Mouse (Mus musculus) left cerebral cortex, adult 18-20 months (tissue): ENCODE data around the gene Vwf. TPM values are rescaled to one million over a fixed set of nuclear protein-coding genes. Genes with fewer than 3 reads are reported as not detected.
A peak's percentile ranks its signal among the peaks of the same experiment; 100 is the strongest.

Source experiments
- DNase-seq, 2 experiments: peaks; one replicate each; pipeline ENCODE4 v3.0.0; 2021 to 2022; ENCODE audit warnings: low spot score in 2 of 2, mixed read lengths in 1 of 2
- total RNA-seq, 2 experiments: library from RNA; stranded (reverse); gene quantifications; 2 replicates each; pipeline ENCODE4 v1.2.3; 2021

Gene Vwf
- total RNA-seq, 2 experiments from 2014 or later, result 14.8 to 24.1 TPM

GRCm38 (mm10) chr6:125540826-125541225 is 5.7 kb upstream of the Vwf start:
- no peak for DNase-seq

GRCm38 (mm10) chr6:125541296-125541695 is 5.3 kb upstream of the Vwf start:
- no peak for DNase-seq

GRCm38 (mm10) chr6:125548406-125548805 is 1.8 kb downstream of the Vwf start:
- DNase-seq, result no peak

DNA sequence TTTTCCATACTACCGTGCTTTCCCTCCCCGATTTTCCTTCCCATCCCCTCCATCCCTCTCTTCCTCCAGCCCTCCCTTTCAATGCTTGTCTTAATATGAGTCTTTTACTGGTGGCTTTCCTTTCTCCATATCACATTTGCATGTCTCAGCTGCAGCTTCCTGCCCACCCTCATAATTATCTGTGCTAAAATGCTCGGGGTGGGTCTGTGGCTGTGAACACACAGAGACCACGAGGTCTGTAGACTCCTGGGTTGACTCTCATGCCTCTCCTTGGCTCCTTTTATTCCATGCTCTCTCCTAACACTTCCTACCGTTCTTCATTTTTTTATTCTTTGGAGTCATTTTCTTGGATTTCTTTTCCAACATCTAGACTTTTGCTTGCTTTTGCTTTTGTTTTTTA is 3.6 kb downstream of the Vwf start:
- DNase-seq, result no peak

- no peak for DNase-seq
Observed at GRCm38 (mm10) chr6:125552760-125553159, 6.2 kb downstream of the Vwf start.

DNA sequence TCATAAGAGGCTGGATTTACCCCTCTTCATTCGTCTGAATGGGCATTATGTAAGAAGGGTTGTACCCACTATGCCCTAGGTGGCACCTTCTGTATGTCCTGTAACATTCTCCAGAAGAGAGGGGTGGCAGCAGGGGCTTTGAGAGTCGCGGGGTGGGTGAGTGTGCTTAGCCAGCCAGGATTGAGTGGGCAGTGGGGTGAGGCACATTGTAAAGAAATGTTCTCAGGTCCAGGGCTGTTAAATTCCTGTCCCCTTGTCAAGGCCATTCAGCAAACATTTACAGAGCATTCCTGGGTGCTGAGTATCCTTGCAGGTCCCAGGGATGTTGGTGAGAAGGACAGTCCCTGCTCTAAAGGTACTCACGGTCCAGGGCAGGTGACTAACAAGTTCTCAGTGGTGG is 7.0 kb downstream of the Vwf start:
- DNase-seq, result no peak

- no peak for DNase-seq
Observed at GRCm38 (mm10) chr6:125558831-125559230, 12.3 kb downstream of the Vwf start.

- DNase-seq, result no peak
Observed at GRCm38 (mm10) chr6:125561031-125561430, 14.5 kb downstream of the Vwf start.

DNA sequence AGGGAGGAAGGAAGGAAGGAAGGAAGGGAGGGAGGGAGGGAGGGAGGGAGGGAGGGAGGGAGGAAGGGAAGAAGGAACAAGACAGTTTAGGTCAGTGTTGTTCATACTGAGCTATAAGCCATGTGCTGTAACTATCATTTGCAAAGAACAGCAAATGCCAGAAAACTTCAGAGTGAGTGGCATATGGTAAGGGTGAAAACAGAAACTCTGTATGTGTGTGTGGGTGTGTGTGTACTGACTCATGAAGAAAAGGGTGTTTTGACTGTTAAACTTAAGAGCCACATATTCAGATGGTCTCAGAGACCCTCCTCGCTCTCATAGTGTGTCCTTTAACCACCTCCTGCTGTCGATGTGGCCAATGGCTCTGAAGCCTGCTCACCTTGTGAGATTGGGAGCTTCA is 14.9 kb downstream of the Vwf start:
- DNase-seq, result peak in 1 of 2 experiments; percentile 6

- DNase-seq, result no peak
Observed at GRCm38 (mm10) chr6:125564812-125565281, 18.3 kb downstream of the Vwf start.

GRCm38 (mm10) chr6:125565326-125565725 is 18.8 kb downstream of the Vwf start:
- DNase-seq, result no peak

DNA sequence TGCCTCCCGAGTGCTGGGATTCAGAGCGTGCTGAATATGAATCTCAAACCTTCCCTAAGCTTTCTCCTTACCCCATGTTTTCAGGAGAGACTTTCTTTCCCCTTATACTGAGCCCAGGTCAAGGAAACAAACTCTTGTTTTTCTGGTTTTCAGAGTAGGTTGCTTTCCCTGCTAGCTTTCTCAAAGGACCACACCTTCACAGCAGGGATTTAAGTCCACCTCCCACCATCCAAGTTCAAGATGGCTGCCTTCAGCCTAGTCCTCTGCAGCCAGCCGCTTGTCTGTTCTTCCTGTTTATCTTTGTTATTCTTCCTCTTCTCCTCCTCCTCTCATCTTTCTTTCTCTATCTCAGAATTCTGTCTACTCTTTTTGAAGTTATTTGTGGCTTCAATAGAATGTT is 20.1 kb downstream of the Vwf start:
- no peak for DNase-seq

DNA sequence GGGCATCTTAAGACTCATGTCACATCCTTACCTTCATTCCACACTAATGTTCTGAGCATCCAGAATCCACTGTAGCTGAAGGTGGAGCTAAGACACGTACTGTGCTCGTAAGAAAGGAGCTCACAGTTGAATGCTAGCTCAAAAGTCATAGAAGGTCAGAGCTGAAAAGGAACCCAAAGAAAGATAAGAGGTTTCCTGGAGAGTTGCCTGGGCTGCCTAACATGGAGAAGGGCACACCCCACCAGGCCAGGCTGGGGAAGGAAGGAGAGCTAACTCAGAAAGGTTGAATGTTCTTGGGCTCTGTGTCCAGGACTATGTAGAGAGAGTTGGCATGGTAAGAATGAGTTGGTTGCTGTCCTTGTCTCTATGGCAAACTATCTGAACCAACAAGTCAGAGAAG is 21.8 kb downstream of the Vwf start:
- no peak for DNase-seq

GRCm38 (mm10) chr6:125572291-125573188 is 26.0 kb downstream of the Vwf start:
- DNase-seq, result peak; percentile 43 to 56

- DNase-seq, result peak; percentile 15 to 28
Observed at GRCm38 (mm10) chr6:125573189-125573928, 26.8 kb downstream of the Vwf start.

- DNase-seq, result no peak
Observed at GRCm38 (mm10) chr6:125575080-125575479, 28.5 kb downstream of the Vwf start.

DNA sequence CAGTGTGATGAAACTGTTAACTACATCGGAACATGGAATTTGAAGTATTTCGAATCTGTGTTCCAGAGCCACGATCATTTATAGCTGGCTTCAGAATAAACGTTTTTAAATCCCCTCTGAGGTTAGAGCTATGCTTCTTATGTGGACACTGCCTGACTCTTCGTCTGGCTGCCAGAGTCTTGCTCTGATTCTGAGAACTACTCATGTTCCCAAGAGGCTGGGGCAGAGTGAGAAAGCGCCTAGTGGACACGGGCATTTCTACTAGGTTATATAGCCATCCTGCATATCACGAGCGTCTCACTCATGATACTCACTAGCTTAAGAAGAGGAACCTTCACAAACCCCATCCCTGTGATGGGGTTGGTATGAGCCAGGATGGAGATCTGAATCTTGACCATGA is 30.7 kb downstream of the Vwf start:
- no peak for DNase-seq

DNA sequence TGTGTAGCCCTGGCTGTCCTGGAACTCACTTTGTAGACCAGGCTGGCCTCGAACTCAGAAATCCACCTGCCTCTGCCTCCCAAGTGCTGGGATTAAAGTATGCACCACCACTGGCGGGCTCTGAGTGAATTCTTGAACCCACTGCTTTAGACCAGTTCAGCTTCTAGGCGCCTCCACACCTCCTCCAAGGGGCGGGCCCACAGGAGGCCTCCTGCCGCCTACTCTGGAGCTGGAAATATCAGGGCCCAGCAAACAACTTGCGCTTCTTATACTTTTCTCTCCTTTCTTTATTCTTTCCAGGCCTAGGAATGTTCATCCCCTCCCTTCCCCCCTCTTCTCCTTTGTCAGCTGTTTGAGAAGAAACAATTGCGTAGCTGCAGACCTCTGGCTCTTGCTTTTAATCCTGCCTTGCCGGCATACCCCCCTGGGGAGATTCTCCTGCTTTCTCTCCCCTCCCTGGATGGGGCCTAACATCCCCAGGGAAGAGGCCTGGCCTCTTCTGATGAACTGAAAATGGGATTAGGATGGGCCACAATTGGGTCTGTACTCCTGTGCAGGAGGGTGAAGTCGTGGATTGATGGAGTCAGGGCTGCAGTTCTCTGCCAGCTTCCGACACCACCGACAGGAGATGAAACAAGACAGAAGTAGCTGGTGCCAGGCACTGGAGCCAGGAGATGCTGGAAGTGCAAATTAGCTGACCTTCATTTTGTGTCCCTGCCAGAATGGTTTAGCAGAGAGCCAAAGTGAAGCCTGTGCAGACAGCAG is 31.5 kb downstream of the Vwf start:
- no peak for DNase-seq

DNA sequence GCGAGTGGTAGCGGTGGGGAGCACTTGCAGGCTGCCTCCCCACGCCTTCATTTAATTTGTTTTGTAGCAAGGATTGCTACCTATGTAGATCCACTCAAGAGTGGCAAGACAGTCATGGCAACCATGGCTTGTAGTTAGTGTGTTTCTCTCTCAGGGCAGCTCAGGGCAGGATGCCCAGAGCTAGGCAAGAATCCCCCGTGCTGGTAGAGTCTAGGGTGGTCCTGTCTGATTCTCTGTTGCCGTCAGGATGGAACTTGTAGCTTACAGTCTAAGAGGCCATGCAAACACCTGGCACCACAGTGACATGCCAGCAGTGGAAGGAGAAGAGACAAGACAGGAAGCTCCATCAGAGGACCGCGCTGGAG is 32.1 kb downstream of the Vwf start:
- no peak for DNase-seq

DNA sequence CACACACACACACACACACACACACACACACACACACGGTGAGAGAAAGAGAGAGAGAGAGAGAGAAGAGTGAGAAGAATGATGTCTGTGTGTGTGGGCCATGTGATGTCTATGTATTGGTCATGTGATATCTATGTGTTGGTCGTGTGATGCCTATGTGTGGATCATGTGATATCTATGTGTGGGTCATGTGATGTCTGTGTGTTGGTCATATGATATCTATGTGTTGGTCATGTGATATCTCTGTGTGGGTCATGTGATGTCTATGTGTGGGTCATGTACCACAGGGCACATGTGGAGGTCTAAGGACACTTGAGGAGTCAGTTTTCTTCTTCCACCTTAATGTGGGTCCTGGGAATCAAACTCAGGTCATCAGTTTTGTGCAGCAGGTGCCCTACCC is 33.3 kb downstream of the Vwf start:
- no peak for DNase-seq

GRCm38 (mm10) chr6:125583666-125584065 is 37.1 kb downstream of the Vwf start:
- DNase-seq, result no peak

DNA sequence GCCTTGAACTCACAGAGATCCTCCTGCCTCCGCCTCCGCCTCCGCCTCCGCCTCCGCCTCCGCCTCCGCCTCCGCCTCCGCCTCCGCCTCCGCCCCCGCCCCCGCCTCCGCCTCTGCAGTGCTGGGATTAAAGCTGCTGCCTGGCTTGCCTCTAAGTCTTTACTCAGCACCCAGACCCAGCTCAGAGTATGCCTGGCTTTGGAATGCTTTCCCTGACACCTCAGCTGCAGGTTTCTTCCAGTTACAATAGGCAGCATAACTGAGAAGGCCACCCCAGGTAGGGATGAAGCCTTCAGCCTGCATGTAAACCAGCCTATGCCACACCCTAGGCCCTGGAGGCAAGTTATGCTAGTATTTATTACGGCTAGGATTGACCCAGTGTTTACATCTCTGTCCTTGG is 37.7 kb downstream of the Vwf start:
- DNase-seq, result no peak
